Mouse (Mus musculus) spleen, postnatal 14 days (tissue): ENCODE data around the gene Hapln2.

Source experiments
- DNase-seq, 2 experiments: peaks; one replicate each; pipeline ENCODE4 v3.0.0; 2021 to 2022; ENCODE audit warnings: low spot score in 2 of 2

Hapln2 gene

GRCm38 (mm10) chr3:88005822-88006786 is 21.3 kb downstream of the Hapln2 start:
- DNase-seq, result no peak

GRCm38 (mm10) chr3:88002291-88002976 is 24.9 kb downstream of the Hapln2 start:
- DNase-seq, result no peak

- DNase-seq, result no peak
These were observed 26.4 kb downstream of the Hapln2 start for GRCm38 (mm10) chr3:88000816-88001595.

DNA sequence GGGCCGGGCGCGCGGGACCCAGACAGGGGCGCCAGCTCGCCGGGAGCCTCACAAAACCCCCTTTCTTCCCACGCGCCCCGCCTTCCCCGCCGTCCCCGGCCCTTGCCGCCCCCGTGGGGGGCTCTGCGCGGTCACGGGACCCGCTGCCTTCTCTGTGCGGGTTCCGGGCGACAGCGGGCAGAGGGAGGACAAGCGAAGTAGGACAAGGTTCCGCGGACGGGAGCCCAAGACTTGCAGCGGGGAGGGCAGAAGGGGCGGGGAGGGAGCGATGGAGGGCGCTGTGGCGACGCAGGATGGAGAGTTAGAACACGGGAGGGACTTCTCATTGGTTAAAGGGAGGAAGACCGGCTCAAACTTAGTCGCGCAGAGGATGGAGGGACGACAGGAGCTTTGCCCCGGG is 27.2 kb downstream of the Hapln2 start, which contains the start of gene Bcan:
TSS of gene Bcan (minus strand) at position 50 of the 400 bp plus-strand sequence.
- DNase-seq, result no peak

DNA sequence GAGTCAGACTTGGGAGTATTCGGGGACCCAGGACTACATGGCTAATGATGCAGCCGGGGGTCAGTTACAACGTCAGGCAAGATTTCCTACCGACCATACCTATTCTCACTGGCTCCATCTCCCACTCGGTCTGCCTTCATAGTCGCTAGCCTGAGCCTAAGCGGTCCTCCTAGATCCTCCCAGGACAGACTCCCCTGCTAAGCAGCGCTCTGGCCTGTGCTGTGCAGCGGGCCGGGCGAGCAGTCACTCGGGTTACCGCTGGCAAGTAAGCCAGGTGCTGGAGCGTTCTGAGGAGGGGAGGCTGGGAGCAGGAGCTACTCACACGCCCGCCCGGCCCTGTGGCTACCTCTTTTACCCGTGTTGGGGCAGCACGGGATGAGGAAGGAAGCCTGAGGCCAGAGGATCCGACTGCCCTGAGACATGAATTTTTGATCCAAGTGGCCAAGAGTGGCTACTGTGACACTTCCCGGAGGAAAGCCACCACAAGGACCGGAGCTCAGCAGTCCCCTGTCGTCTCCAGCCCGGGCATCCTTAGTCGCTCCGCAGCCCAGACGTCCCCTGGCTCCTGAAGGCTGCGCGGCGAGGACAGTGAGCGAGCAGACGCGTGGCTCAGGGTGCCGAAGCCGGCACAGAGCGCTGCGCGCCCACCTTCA is 28.0 kb downstream of the Hapln2 start:
- DNase-seq, result no peak

DNA sequence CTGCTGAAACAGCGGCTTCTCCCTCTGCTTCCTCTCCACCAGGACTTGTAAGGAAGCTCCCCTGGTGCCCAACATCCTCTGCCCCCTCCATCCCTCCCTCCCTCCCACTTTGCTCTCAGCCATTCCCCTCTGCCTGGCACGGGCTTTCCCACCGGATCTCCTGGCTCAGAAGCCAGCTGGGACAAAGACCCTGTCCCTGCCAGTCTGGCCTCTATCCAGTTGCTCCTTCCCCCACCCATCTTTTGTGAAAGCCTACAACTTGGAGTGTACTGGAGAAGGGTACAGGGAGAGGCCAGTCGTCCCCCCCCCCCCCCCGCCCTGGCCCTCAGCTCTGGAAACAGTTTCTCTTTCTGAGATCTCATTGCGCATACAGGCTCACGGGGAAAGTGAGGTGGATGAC is 28.6 kb downstream of the Hapln2 start:
- no peak for DNase-seq

DNA sequence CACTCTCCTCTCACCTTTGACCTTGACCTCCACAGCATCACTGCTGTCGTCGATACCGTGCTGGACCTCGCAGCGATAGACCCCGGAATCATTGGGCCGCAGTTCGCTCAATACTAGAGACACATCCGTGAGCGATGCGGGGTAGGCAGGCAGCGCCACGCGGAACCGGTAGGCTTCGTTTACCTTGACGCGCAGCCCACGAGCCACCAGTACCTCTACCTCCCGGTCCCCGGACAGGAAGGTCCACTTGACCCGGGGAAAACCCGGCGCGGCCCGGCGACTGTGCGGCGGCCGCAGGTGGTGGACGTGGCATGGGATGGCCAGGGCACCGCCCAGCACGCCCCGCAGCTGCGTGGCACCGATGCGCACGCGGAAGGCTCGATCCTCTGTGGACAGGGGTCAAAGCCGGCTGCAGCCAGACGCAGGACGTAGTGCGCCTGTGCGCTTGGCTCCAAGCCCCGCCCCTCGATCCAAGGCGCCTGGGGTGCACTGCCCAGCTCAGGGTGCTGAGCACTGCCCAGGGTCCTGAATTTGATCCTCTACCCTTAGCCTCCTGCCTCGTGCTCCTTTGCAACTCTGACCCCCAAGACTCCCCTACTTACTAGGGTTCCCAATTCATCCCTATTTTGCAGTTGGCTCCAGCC is 30.3 kb downstream of the Hapln2 start:
- DNase-seq, result no peak

DNA sequence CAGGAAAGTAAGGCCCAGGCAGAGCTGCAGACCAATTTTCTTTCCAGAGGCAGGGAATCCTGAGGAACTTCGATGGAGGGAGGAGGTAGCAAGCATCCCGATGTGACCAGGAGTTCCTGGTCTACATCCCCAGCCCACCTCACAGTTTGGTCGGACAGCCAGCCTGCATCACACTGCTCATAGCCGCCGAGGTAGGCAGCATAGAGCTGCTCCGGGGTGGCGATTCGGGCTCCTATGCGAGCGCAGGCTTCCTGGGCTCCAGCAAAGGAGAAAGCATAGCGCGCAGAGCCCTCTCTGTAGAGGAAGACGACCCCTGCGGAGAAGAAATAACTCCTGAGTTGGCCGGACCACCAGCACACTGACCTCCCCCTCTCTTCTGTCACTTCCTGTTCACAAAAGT is 31.0 kb downstream of the Hapln2 start:
- no peak for DNase-seq

GRCm38 (mm10) chr3:87995331-87995730 is 32.1 kb downstream of the Hapln2 start:
- DNase-seq, result no peak

- no peak for DNase-seq
These were observed 33.9 kb downstream of the Hapln2 start for GRCm38 (mm10) chr3:87993436-87993835.

GRCm38 (mm10) chr3:87989935-87990334 is 37.4 kb downstream of the Hapln2 start:
- no peak for DNase-seq

GRCm38 (mm10) chr3:87988068-87988467 is 39.3 kb downstream of the Hapln2 start:
- peak in 1 of 2 experiments; percentile 6 for DNase-seq

DNA sequence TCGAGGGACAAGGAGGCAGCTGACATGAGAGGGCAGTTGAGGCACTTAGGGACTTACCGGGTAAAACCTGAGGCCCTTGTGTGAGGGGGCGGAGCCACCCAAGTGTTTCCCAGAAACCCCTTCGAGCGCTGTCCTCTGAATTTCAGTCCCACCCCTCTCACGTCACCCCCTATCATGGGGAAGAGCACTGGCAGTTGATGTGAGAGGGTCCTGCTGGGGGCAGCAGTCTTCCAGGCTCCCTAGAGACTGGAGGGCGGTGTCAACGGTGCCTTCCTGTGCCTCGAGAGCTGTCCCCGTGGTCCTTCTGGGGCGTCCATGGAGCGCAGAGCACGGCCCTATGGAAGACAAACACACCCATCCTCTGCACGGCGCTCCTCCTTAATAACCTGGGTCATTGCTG is 39.8 kb downstream of the Hapln2 start:
- no peak for DNase-seq

DNA sequence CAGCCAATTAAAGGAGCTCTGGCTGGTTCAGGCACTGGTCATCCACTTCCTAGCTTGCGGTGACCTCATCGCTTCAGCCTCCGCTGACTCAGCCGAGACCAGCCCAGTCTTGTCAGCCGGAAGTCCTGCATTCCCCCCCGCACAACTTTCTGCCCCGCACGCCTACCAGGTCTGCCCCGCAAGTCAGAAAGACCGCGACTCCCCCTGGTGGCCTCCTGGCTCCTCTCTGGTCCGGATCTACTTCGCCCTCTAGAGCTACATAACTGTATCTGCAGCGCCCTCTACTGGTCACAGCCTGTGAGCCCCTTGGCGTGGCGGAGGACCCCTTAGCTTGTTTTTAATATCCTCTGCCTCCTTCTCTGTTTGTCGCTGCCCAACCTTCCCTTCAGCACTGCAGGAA is 40.5 kb downstream of the Hapln2 start:
- DNase-seq, result peak; percentile 74 to 89

- DNase-seq, result no peak
These were observed 41.7 kb downstream of the Hapln2 start for GRCm38 (mm10) chr3:87985505-87986320.

GRCm38 (mm10) chr3:87984094-87984493 is 43.3 kb downstream of the Hapln2 start:
- DNase-seq, result no peak

- DNase-seq, result no peak
These were observed 43.8 kb downstream of the Hapln2 start for GRCm38 (mm10) chr3:87983627-87984026.

DNA sequence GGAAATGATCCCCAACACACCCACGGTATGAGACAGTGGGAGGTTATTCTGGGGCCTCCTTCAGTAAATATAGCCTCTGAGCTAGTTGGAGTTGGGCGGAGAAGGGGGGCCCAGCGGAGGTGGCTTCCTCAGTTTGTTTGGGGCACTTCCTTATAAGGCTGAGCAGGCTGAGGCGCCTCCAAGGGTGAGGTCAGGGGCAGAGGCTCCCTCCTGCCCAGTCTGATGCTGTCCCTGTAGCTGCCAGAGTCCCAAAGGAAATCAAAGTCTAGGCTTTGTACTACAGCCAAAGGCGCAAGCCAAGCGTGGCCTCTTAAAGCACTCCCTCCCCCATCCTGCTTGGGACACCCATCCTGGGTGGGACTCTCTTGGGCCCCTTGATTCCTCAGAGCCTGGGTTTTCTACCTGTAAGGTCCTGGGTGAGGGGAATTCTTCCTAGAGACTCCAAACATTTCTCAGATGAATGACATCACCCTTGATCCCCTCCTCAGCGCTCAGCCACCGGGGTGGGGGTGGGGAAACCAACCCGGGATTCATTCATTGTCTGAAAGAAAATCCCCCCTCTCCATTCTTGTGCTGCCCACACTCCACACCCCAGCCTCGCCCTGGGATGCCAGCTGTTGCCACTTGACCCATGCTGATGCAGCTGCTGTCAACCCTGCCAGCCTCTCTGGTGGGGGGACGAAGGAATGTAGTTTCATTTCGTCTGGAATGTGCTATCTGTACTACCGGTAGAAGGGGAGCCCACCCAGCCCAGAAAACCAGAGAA is 44.4 kb downstream of the Hapln2 start:
- no peak for DNase-seq
